Mouse (Mus musculus): Measurements from ENCODE around the gene Sec14l2.

Gene Sec14l2

GRCm38 (mm10) chr11:4053586-4053985 lies 69.6 kb downstream of the Sec14l2 start:
- DNase-seq (ENCODE audit: low spot score): peak; percentile 36

GRCm38 (mm10) chr11:4048438-4048837 lies 74.8 kb downstream of the Sec14l2 start:
- no peak for DNase-seq (ENCODE audit: low spot score)

GRCm38 (mm10) chr11:4047766-4048165 lies 75.4 kb downstream of the Sec14l2 start:
- DNase-seq (ENCODE audit: low spot score): no peak
